Mouse (Mus musculus) 416B (cell line): ENCODE data around the gene Gm2163.
"Not testable (repeated sequence)": the region's sequence is repeated elsewhere in the genome, so short reads cannot be mapped to it uniquely, and the experiment has no call there.

Experiments used
- DNase-seq: peaks from one replicate; pipeline ENCODE4 v3.0.0; 2011; ENCODE audit warnings: low read depth

Gm2163 gene

GRCm38 (mm10) chr4:42466452-42466851 lies at the start of gene Gm2163:
Gene Gm2163 (plus strand): TSS chr4:42466752.
- not testable (repeated sequence) for DNase-seq

- not testable (repeated sequence) for DNase-seq
Measured at GRCm38 (mm10) chr4:42439078-42439477, 27.5 kb upstream of the Gm2163 start, which contains the start of gene Gm21586. Gene Gm21586 (plus strand): TSS chr4:42439378.

GRCm38 (mm10) chr4:42528075-42528474 lies 61.5 kb downstream of the Gm2163 start, which contains the start of gene Fam205a2:
Gene Fam205a2 (minus strand): TSS chr4:42528175.
- not testable (repeated sequence) for DNase-seq

GRCm38 (mm10) chr4:42611895-42612294 lies 145.3 kb downstream of the Gm2163 start, which contains the start of gene Gm10591:
Gene Gm10591 (plus strand): TSS chr4:42612195.
- not testable (repeated sequence) for DNase-seq

GRCm38 (mm10) chr4:42629419-42629818 lies 162.9 kb downstream of the Gm2163 start, which contains the start of gene Gm2564:
Gene Gm2564 (plus strand): TSS chr4:42629719.
- DNase-seq: not testable (repeated sequence)
